Mouse (Mus musculus) G1E (cell line): ENCODE data around the gene Atf7.

Experiments used
- CTCF ChIP-seq: IDR thresholded peaks from 2 replicates; pipeline ENCODE4 v1.5.1; 2012; ENCODE audit warnings: low read depth, low read length, inconsistent platforms, mixed read lengths
- GATA1 ChIP-seq: IDR thresholded peaks from 2 replicates; pipeline ENCODE4 v1.6.1; 2012; ENCODE audit warnings: borderline replicate concordance, low read length, inconsistent platforms, mixed read lengths
- TAL1 ChIP-seq: conservative IDR thresholded peaks from 2 replicates; pipeline ENCODE4 v1.6.1; 2012; ENCODE audit warnings: low read depth, low read length, inconsistent platforms, mixed read lengths

DNA sequence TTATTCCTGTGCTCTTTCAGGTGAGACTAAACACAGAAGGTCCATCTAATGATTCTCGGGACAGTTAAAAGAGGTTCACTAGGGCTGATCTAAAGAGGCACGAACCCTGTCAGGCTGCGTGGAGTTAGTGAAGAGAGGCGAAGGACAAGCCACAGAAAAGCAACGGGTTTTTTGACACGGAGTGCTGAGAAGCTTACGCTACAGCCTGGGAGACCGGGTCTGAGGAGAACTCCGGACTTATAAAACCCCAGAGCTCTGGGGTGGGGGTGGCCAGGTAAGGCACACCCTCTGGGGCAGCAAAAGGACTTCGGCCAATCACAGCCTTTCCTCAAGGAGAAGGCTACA lies 107.7 kb downstream of the Atf7 start:
- TF ChIP-seq GATA1 (no peak), CTCF (no peak), TAL1 (no peak)
